9 mouse cellular contexts compared by ENCODE assay signal in genomic region chr2:131827999-131828975, GRCm38 (mm10). TPM values are rescaled to one million over a fixed set of nuclear protein-coding genes. Genes with fewer than 3 reads are reported as not detected.
DNase-seq lines count a peak whose midpoint lies in the region; ATAC-seq and TF ChIP-seq lines count a peak whose summit lies in the region.
"Had no signal": no experiment of that assay in that cellular context is flagged by ENCODE, and none has a peak within 500 bp of the region (broad histone marks: within the 10 kb centered on the region; RNA-seq: fewer than 3 reads in every experiment).

No protein-coding gene starts in this region.

- H3K27ac ChIP-seq in intestine, postnatal 0 days (ENCODE audit: low read depth, low read length): no peak overlapping the region
- H3K27ac ChIP-seq in liver, embryonic 13.5 days: peak overlapping the region; percentile 99; the same call in 1 of the 2 replicates

- no peak for ATAC-seq in intestine, postnatal 0 days
- ATAC-seq in liver, embryonic 13.5 days (ENCODE audit: low read depth): no peak
- no peak for ATAC-seq in erythroblast, adult 5-6 weeks (replicated peaks; ENCODE audit: low FRiP score, poor library complexity, severe bottlenecking)

- peak; percentile 48 for TF ChIP-seq CTCF in E14TG2a.4 (conservative IDR thresholded peaks at IDR 0.05; ENCODE audit: low read length)
- TF ChIP-seq CTCF in intestine, postnatal 0 days (IDR thresholded peaks at IDR 0.05; ENCODE audit: low read depth): peak; percentile 79

- peaks cover 8% of the 10 kb centered on the region; the same call in 1 of the 2 replicates for H3K36me3 ChIP-seq in E14TG2a.4 (ENCODE audit: insufficient read depth, low read length)
- no peaks in the 10 kb centered on the region for H3K36me3 ChIP-seq in intestine, postnatal 0 days (ENCODE audit: control insufficient read depth, insufficient read depth)
- no peaks in the 10 kb centered on the region for H3K36me3 ChIP-seq in liver, embryonic 13.5 days

- H3K9me3 ChIP-seq in E14TG2a.4 (ENCODE audit: low read length): peaks cover 39% of the 10 kb centered on the region
- H3K9me3 ChIP-seq in intestine, postnatal 0 days (ENCODE audit: control insufficient read depth): no peaks in the 10 kb centered on the region
- no peaks in the 10 kb centered on the region for H3K9me3 ChIP-seq in liver, embryonic 13.5 days (replicated peaks)

- peak overlapping the region; percentile 58 for H3K4me3 ChIP-seq in E14TG2a.4 (replicated peaks; ENCODE audit: low read length)
- H3K4me3 ChIP-seq in intestine, postnatal 0 days (ENCODE audit: low read depth, low read length): no peak overlapping the region
- H3K4me3 ChIP-seq in liver, embryonic 13.5 days (replicated peaks): no peak overlapping the region

- 49% methylated on average over 18 of the region's 18 CpGs for WGBS in intestine, postnatal 0 days
- WGBS in liver, embryonic 13.5 days (ENCODE audit: insufficient replicate concordance): 42% methylated on average over 18 of the region's 18 CpGs

- no peak overlapping the region for H3K9ac ChIP-seq in intestine, postnatal 0 days (ENCODE audit: low read depth, low read length)
- H3K9ac ChIP-seq in liver, embryonic 13.5 days: 0 out of 2 replicates have a peak overlapping the region, but pooled peaks have one; percentile 28

- H3K27me3 ChIP-seq in E14TG2a.4 (ENCODE audit: insufficient read depth, low read length): no peaks in the 10 kb centered on the region
- no peaks in the 10 kb centered on the region for H3K27me3 ChIP-seq in intestine, postnatal 0 days (replicated peaks; ENCODE audit: control insufficient read depth, insufficient read depth, low read length)
- no peaks in the 10 kb centered on the region for H3K27me3 ChIP-seq in liver, embryonic 13.5 days

- H3K4me2 ChIP-seq in intestine, postnatal 0 days (replicated peaks; ENCODE audit: low read depth): no peak overlapping the region
- peak overlapping the region; percentile 59; the same call in 1 of the 2 replicates for H3K4me2 ChIP-seq in liver, embryonic 13.5 days

- peaks cover 6% of the 10 kb centered on the region; the same call in 1 of the 2 replicates for H3K4me1 ChIP-seq in E14TG2a.4 (replicated peaks; ENCODE audit: low read depth, low read length)
- H3K4me1 ChIP-seq in intestine, postnatal 0 days (replicated peaks; ENCODE audit: control insufficient read depth, insufficient read depth, low read length): no peaks in the 10 kb centered on the region
- H3K4me1 ChIP-seq in liver, embryonic 13.5 days (replicated peaks): peaks cover 55% of the 10 kb centered on the region

- DNase-seq in A20 (ENCODE audit: low read depth, low spot score): peak; percentile 56
- peak; percentile 83 for DNase-seq in cerebellum, adult 9-10 months
- DNase-seq in frontal cortex, postnatal 10 days (ENCODE audit: low spot score in 2 of 2): peak; percentile 59 to 63
- no peak for DNase-seq in liver, embryonic 13.5 days
- peak; percentile 31 for DNase-seq in neural tube, embryonic 10.5 days (ENCODE audit: extremely low spot score, low spot score)

RNA-seq across cellular contexts. Expression of gene Erv3, which starts 31.3 kb away (rescaled TPM):
- polyA plus RNA-seq in intestine, postnatal 0 days (2015; fragmentation: Nextera tagmentation; extraction: Ambion mirVana): not detected in 2 replicates
- polyA plus RNA-seq in liver, embryonic 13.5 days (2015; fragmentation: Nextera tagmentation; extraction: Ambion mirVana): not detected in 2 replicates
- total RNA-seq in erythroblast, adult 5-6 weeks (2015; ENCODE audit: low replicate concordance): not detected in 2 replicates
- total RNA-seq in erythroblast, adult 5-6 weeks (2017; ENCODE audit: low replicate concordance): not detected in 2 replicates
- total RNA-seq: hematopoietic stem cell, adult 5-6 weeks had no signal
